Comparison of ENCODE assay signal across 33 mouse cellular contexts in genomic region chr7:138432541-138432940, GRCm38 (mm10). TPM values are rescaled to one million over a fixed set of nuclear protein-coding genes. Genes with fewer than 3 reads are reported as not detected.
A peak's percentile ranks its signal among the peaks of the same experiment; 100 is the strongest.
DNase-seq lines count a peak whose midpoint lies in the region; ATAC-seq and TF ChIP-seq lines count a peak whose summit lies in the region.
"Had no signal": no experiment of that assay in that cellular context is flagged by ENCODE, and none has a peak within 500 bp of the region (broad histone marks: within the 10 kb centered on the region; RNA-seq: fewer than 3 reads in every experiment).

No protein-coding gene starts in this region.

- H3K27ac ChIP-seq in hindbrain, postnatal 0 days, result no peak overlapping the region
- H3K27ac ChIP-seq in hindbrain, embryonic 12.5 days, result no peak overlapping the region
- H3K27ac ChIP-seq in left cerebral cortex, adult 2 months, result no peak overlapping the region
- H3K27ac ChIP-seq: embryonic facial prominence, embryonic 13.5 days; forebrain, embryonic 10.5 days; forebrain, embryonic 15.5 days; gastrocnemius, adult 2 months; heart, adult 2 months; heart, embryonic 13.5 days; kidney, embryonic 15.5 days; limb, embryonic 13.5 days; liver, embryonic 12.5 days; midbrain, embryonic 12.5 days had no signal

- ATAC-seq in hindbrain, postnatal 0 days, result no peak
- no peak for ATAC-seq in hindbrain, embryonic 12.5 days (ENCODE audit: low FRiP score)
- ATAC-seq: forebrain, embryonic 15.5 days; intestine, embryonic 16.5 days; liver, embryonic 12.5 days; lung, postnatal 0 days; Patski had no signal

- no peaks in the 10 kb centered on the region for H3K9me3 ChIP-seq in hindbrain, postnatal 0 days (ENCODE audit: low read length)
- no peaks in the 10 kb centered on the region for H3K9me3 ChIP-seq in hindbrain, embryonic 12.5 days (replicated peaks)
- no peaks in the 10 kb centered on the region for H3K9me3 ChIP-seq in E14TG2a.4 (ENCODE audit: low read length)
- H3K9me3 ChIP-seq: embryonic facial prominence, embryonic 13.5 days; forebrain, embryonic 10.5 days; forebrain, embryonic 15.5 days; heart, embryonic 13.5 days; kidney, embryonic 15.5 days; limb, embryonic 13.5 days; liver, embryonic 12.5 days; megakaryocyte, embryonic 14.5 days; midbrain, embryonic 12.5 days had no signal

- WGBS in hindbrain, postnatal 0 days, result 60% methylated on average over 4 of the region's 4 CpGs
- WGBS in hindbrain, embryonic 12.5 days, result 69% methylated on average over 4 of the region's 4 CpGs

- H3K4me3 ChIP-seq in hindbrain, postnatal 0 days (ENCODE audit: low read length), result no peak overlapping the region
- no peak overlapping the region for H3K4me3 ChIP-seq in hindbrain, embryonic 12.5 days
- H3K4me3 ChIP-seq in left cerebral cortex, adult 2 months, result no peak overlapping the region
- no peak overlapping the region for H3K4me3 ChIP-seq in E14TG2a.4 (replicated peaks; ENCODE audit: low read length)
- H3K4me3 ChIP-seq: embryonic facial prominence, embryonic 13.5 days; forebrain, embryonic 10.5 days; forebrain, embryonic 15.5 days; gastrocnemius, adult 2 months; heart, adult 2 months; heart, embryonic 13.5 days; kidney, embryonic 15.5 days; limb, embryonic 13.5 days; liver, embryonic 12.5 days; megakaryocyte, embryonic 14.5 days; midbrain, embryonic 12.5 days had no signal

- H3K4me1 ChIP-seq in hindbrain, postnatal 0 days (ENCODE audit: insufficient read depth, low read length), result no peaks in the 10 kb centered on the region
- peaks cover 2% of the 10 kb centered on the region; the same call in 1 of the 2 replicates for H3K4me1 ChIP-seq in hindbrain, embryonic 12.5 days
- 0 out of 2 replicates have a peak, but pooled peaks cover 7% of the 10 kb centered on the region for H3K4me1 ChIP-seq in E14TG2a.4 (replicated peaks; ENCODE audit: low read depth, low read length)
- H3K4me1 ChIP-seq: embryonic facial prominence, embryonic 13.5 days; forebrain, embryonic 15.5 days; heart, embryonic 13.5 days; kidney, embryonic 15.5 days; limb, embryonic 13.5 days; liver, embryonic 12.5 days; megakaryocyte, embryonic 14.5 days had no signal

- intact Hi-C loops in left cerebral cortex, adult 2 months (cut with DNase I), result loop anchor here (2.0 kb wide), 1 partner anchor 396 kb away; no protein-coding TSS in a partner anchor

- no peak for DNase-seq in hindbrain, postnatal 0 days (ENCODE audit: low spot score)
- no peak for DNase-seq in left cerebral cortex, adult 2 months (ENCODE audit: extremely low spot score in 1 of 2, low spot score in 2 of 2)
- no peak for DNase-seq in left cerebral cortex, adult 8-10 months (ENCODE audit: low spot score in 2 of 2)
- DNase-seq in brain, adult 2 months (ENCODE audit: low read depth, low spot score), result peak; percentile 11
- no peak for DNase-seq in heart, adult 18-20 months
- DNase-seq: adrenal gland, postnatal 25 days; B cell, adult 2 months; cerebellum, adult 18-20 months; gastrocnemius, adult 2 months; gastrocnemius, postnatal 36 days; heart, adult 2 months; heart, postnatal 10 days; lung, adult 18-20 months; lung, postnatal 4 days; right cerebral cortex, postnatal 14 days; thymus, postnatal 36 days had no signal

- no peak overlapping the region for H3K9ac ChIP-seq in hindbrain, postnatal 0 days (replicated peaks; ENCODE audit: low read length)
- H3K9ac ChIP-seq in hindbrain, embryonic 12.5 days, result no peak overlapping the region
- H3K9ac ChIP-seq: embryonic facial prominence, embryonic 13.5 days; forebrain, embryonic 15.5 days; heart, embryonic 13.5 days; kidney, embryonic 15.5 days; limb, embryonic 13.5 days; liver, embryonic 12.5 days; midbrain, embryonic 12.5 days had no signal

- H3K4me2 ChIP-seq in hindbrain, postnatal 0 days (ENCODE audit: low read depth, low read length), result no peak overlapping the region
- no peak overlapping the region for H3K4me2 ChIP-seq in hindbrain, embryonic 12.5 days (replicated peaks)
- H3K4me2 ChIP-seq: embryonic facial prominence, embryonic 13.5 days; forebrain, embryonic 15.5 days; heart, embryonic 13.5 days; kidney, embryonic 15.5 days; limb, embryonic 13.5 days; liver, embryonic 12.5 days; midbrain, embryonic 12.5 days had no signal

- H3K36me3 ChIP-seq in hindbrain, postnatal 0 days (ENCODE audit: insufficient read depth, low read length), result no peaks in the 10 kb centered on the region
- no peaks in the 10 kb centered on the region for H3K36me3 ChIP-seq in hindbrain, embryonic 12.5 days
- H3K36me3 ChIP-seq in E14TG2a.4 (ENCODE audit: insufficient read depth, low read length), result no peaks in the 10 kb centered on the region
- H3K36me3 ChIP-seq: embryonic facial prominence, embryonic 13.5 days; forebrain, embryonic 10.5 days; forebrain, embryonic 15.5 days; G1E; heart, embryonic 13.5 days; kidney, embryonic 15.5 days; limb, embryonic 13.5 days; liver, embryonic 12.5 days; midbrain, embryonic 12.5 days had no signal

- peak; percentile 16; the same call in 1 of the 2 replicates for TF ChIP-seq CTCF in hindbrain, postnatal 0 days (IDR thresholded peaks at IDR 0.05; ENCODE audit: low read depth)
- peak; percentile 41 for TF ChIP-seq CTCF in left cerebral cortex, adult 2 months (IDR thresholded peaks at IDR 0.05)
- TF ChIP-seq CTCF in E14TG2a.4 (conservative IDR thresholded peaks at IDR 0.05; ENCODE audit: low read length), result peak; percentile 14

- no peaks in the 10 kb centered on the region for H3K27me3 ChIP-seq in hindbrain, postnatal 0 days (ENCODE audit: insufficient read depth, low read length)
- H3K27me3 ChIP-seq in hindbrain, embryonic 12.5 days, result peaks cover 4% of the 10 kb centered on the region; the same call in 1 of the 2 replicates
- H3K27me3 ChIP-seq in E14TG2a.4 (ENCODE audit: insufficient read depth, low read length), result no peaks in the 10 kb centered on the region
- H3K27me3 ChIP-seq: embryonic facial prominence, embryonic 13.5 days; forebrain, embryonic 15.5 days; heart, embryonic 13.5 days; kidney, embryonic 15.5 days; limb, embryonic 13.5 days; liver, embryonic 12.5 days; megakaryocyte, embryonic 14.5 days; midbrain, embryonic 12.5 days; Patski had no signal

RNA-seq across cellular contexts. Expression of gene Tcerg1l, which starts 35.0 kb away (rescaled TPM):
- 28.5 and 33.9 TPM in 2 replicates for total RNA-seq in hindbrain, postnatal 0 days (2014; rRNA removed)
- 22.7 and 25.4 TPM in 2 replicates for polyA plus RNA-seq in hindbrain, postnatal 0 days (2015; fragmentation: Nextera tagmentation; extraction: Ambion mirVana)
- 5.8 and 10.6 TPM in 2 replicates for polyA plus RNA-seq in hindbrain, embryonic 12.5 days (2016; fragmentation: Nextera tagmentation; extraction: Ambion mirVana)
- total RNA-seq in left cerebral cortex, adult 2 months (2021), result 10 to 100 TPM; 12.8 TPM
- 10 to 100 TPM; 10.2 to 12.0 (median 11.3) TPM for total RNA-seq in left cerebral cortex, adult 8-10 months (2022)
- not detected for total RNA-seq in heart, adult 18-20 months (2021)
- total RNA-seq: gastrocnemius, adult 2 months; gastrocnemius, postnatal 36 days; heart, adult 2 months; heart, postnatal 10 days; hematopoietic stem cell, adult 5-6 weeks; monocyte, adult 5-6 weeks had no signal
- polyA plus RNA-seq: G1E; heart, adult 2 months had no signal

Comparison
In these comparisons a context has a peak if more than half of its experiments do, and no peak if none do; other contexts are left out.
1. RNA of gene Tcerg1l, which starts 35.0 kb away (total RNA-seq): 28.5 to 33.9 TPM in hindbrain, postnatal 0 days, 12.8 TPM in left cerebral cortex, adult 2 months and 10.2 to 12.0 TPM in left cerebral cortex, adult 8-10 months; not detected in heart, adult 18-20 months; every median in the first group is over 10 times any median in the second.
2. Peak in every context shown above with its lines, with median percentiles within 50 percentile points of each other: CTCF ChIP-seq.